In the genomic region with DNA sequence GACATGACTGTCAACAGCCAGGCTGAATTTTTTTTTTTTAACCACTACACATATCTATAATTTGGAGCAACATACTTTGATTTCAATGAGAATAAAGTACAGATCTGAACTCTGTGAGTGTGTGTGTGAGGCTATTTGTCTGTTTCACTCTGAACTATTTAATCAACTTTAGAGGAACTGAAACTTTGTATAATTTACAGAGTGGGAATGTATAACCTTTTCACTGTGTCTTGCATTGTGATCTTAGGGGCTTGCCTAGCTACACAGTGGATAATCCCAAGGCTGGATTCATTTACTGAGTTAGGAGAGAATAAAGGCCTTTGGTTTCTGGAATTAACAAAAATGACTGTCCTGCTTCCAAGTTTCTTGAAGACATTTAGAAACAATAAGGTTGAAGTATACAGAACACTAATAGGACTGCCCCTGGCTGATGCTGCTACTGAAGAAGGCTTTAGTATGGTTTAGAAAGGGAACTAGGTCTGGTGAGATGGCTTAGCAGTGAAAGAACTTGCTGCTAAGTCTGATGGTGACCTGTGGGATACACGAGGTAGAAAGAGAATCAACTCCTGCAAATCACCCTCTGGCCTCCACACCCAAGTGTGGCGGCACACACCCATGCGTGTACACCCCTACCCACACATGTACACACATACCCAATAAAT, we compare ENCODE assay signal across 25 mouse cellular contexts. TPM values are rescaled to one million over a fixed set of nuclear protein-coding genes. Genes with fewer than 3 reads are reported as not detected.
A peak's percentile ranks its signal among the peaks of the same experiment; 100 is the strongest.
DNase-seq lines count a peak whose midpoint lies in the region; ATAC-seq and TF ChIP-seq lines count a peak whose summit lies in the region.
"Had no signal": no experiment of that assay in that cellular context is flagged by ENCODE, and none has a peak within 500 bp of the region (broad histone marks: within the 10 kb centered on the region; RNA-seq: fewer than 3 reads in every experiment).

No protein-coding gene starts in this region.

- no peak for DNase-seq in gastrocnemius, adult 2 months
- no peak for DNase-seq in gastrocnemius, postnatal 14 days
- no peak for DNase-seq in heart, postnatal 4 days
- DNase-seq in A20 (ENCODE audit: low read depth, low spot score), result peak; percentile 62
- no peak for DNase-seq in T-cell, adult 2 months (ENCODE audit: low spot score)
- no peak for DNase-seq in cerebellum, adult 11-12 months
- DNase-seq: adrenal gland, adult 2 months; cerebellum, adult 18-20 months; cerebellum, postnatal 36 days; gastrocnemius, postnatal 10 days; kidney, adult 11 months; kidney, postnatal 36 days; layer of hippocampus, adult 9-11 months; lung, postnatal 14 days; right cerebral cortex, adult 18-20 months; thymus, postnatal 14 days had no signal

- WGBS in heart, embryonic 16.5 days, result 78% methylated on average over 3 of the region's 3 CpGs

- H3K9ac ChIP-seq in heart, embryonic 16.5 days (ENCODE audit: low read length), result no peak overlapping the region
- H3K9ac ChIP-seq: embryonic facial prominence, embryonic 15.5 days; hindbrain, embryonic 12.5 days; kidney, embryonic 15.5 days; limb, embryonic 13.5 days; liver, embryonic 12.5 days had no signal

- H3K4me3 ChIP-seq in gastrocnemius, adult 2 months, result no peak overlapping the region
- no peak overlapping the region for H3K4me3 ChIP-seq in heart, embryonic 16.5 days (ENCODE audit: low read length)
- H3K4me3 ChIP-seq: embryonic facial prominence, embryonic 15.5 days; hindbrain, embryonic 12.5 days; kidney, embryonic 15.5 days; limb, embryonic 13.5 days; liver, embryonic 12.5 days had no signal

- H3K9me3 ChIP-seq in heart, embryonic 16.5 days (replicated peaks; ENCODE audit: control insufficient read depth, low read length), result no peaks in the 10 kb centered on the region
- H3K9me3 ChIP-seq: embryonic facial prominence, embryonic 15.5 days; hindbrain, embryonic 12.5 days; kidney, embryonic 15.5 days; limb, embryonic 13.5 days; liver, embryonic 12.5 days had no signal

- no peak overlapping the region for H3K4me2 ChIP-seq in heart, embryonic 16.5 days (ENCODE audit: low read depth, low read length)
- H3K4me2 ChIP-seq: embryonic facial prominence, embryonic 15.5 days; hindbrain, embryonic 12.5 days; kidney, embryonic 15.5 days; limb, embryonic 13.5 days; liver, embryonic 12.5 days had no signal

- peaks cover 4% of the 10 kb centered on the region; the same call in 1 of the 2 replicates for H3K36me3 ChIP-seq in heart, embryonic 16.5 days (ENCODE audit: control insufficient read depth, insufficient read depth)

- peaks cover 31% of the 10 kb centered on the region for H3K4me1 ChIP-seq in heart, embryonic 16.5 days (ENCODE audit: control insufficient read depth, insufficient read depth, low read length)
- H3K4me1 ChIP-seq: hindbrain, embryonic 12.5 days; limb, embryonic 13.5 days had no signal

- peak overlapping the region; percentile 64 for H3K27ac ChIP-seq in gastrocnemius, adult 2 months
- H3K27ac ChIP-seq in heart, embryonic 16.5 days (ENCODE audit: low read length), result peak overlapping the region; percentile 66
- H3K27ac ChIP-seq: embryonic facial prominence, embryonic 15.5 days; hindbrain, embryonic 12.5 days; kidney, embryonic 15.5 days; limb, embryonic 13.5 days; liver, embryonic 12.5 days had no signal

- TF ChIP-seq CTCF in gastrocnemius, adult 2 months (IDR thresholded peaks at IDR 0.05), result no peak

- intact Hi-C loops in gastrocnemius, adult 2 months (cut with DNase I), result no loop called here
- intact Hi-C loops in gastrocnemius, postnatal 14 days (cut with DNase I; ENCODE audit: low total_unique reads), result no loop called here

- ATAC-seq in heart, embryonic 16.5 days (replicated peaks; ENCODE audit: extremely low read depth, insufficient read depth, low FRiP score), result no peak
- ATAC-seq in megakaryocyte, adult 5-6 weeks (ENCODE audit: poor library complexity, severe bottlenecking), result peak; percentile 74
- ATAC-seq: forebrain, embryonic 14.5 days; liver, embryonic 12.5 days; midbrain, embryonic 16.5 days had no signal

- H3K27me3 ChIP-seq in heart, embryonic 16.5 days (ENCODE audit: control insufficient read depth, insufficient read depth, low read length), result no peaks in the 10 kb centered on the region
- H3K27me3 ChIP-seq: embryonic facial prominence, embryonic 15.5 days; hindbrain, embryonic 12.5 days; kidney, embryonic 15.5 days; limb, embryonic 13.5 days; liver, embryonic 12.5 days had no signal

RNA-seq across cellular contexts. Expression of a gene that starts 22.8 kb away (rescaled TPM):
- total RNA-seq in gastrocnemius, adult 2 months (2021), result 10 to 100 TPM; 16.6 to 18.2 TPM
- total RNA-seq in gastrocnemius, postnatal 14 days (2021), result 10 to 100 TPM; 13.0 to 14.6 TPM
- polyA plus RNA-seq in heart, embryonic 16.5 days (2015; fragmentation: Nextera tagmentation; extraction: Ambion mirVana), result 5.8 and 6.5 TPM in 2 replicates
- total RNA-seq in heart, postnatal 4 days (2021), result 10 to 100 TPM; 23.3 to 24.0 TPM
- 36.1 and 36.9 TPM in 2 replicates for total RNA-seq in megakaryocyte, adult 5-6 weeks (2015)
- total RNA-seq in megakaryocyte, adult 5-6 weeks (2017), result 27.2 and 32.2 TPM in 2 replicates
